Mouse (Mus musculus) Muller cell, postnatal 12 days (primary cell): ENCODE measurements around the gene Adamts20.
"Not testable (repeated sequence)": the region's sequence is repeated elsewhere in the genome, so short reads cannot be mapped to it uniquely, and the experiment has no call there.

ENCODE experiments used
- DNase-seq: peaks from one replicate; pipeline ENCODE4 v3.0.0-alpha.2; 2015; ENCODE audit errors: inconsistent ontology term

Adamts20 gene

DNA sequence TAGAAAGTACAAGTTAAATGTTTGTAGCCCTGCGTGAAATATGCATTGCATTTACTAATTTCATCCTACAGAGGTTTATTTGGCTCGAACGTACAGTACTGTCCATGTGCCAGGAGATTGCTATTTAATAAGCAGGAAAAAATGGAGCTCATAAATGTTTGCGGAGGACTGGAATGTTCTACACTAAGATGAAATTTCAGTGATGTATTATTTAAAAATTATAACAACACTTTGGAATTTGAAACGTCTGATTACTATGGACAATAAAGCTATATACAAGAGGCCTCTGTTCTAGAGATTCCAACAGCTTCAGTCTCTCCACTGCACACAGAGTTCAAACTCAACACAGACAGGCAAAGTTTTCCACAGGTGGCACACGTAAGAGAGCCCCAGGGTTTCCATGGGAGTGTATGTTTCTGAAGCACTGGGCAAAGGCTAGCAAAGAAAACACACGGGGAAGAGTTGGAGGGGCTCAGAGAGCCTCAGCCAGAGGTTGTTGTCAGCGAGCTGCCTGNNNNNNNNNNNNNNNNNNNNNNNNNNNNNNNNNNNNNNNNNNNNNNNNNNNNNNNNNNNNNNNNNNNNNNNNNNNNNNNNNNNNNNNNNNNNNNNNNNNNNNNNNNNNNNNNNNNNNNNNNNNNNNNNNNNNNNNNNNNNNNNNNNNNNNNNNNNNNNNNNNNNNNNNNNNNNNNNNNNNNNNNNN is 20.6 kb downstream of the Adamts20 start:
- peak; percentile 87 for DNase-seq

DNA sequence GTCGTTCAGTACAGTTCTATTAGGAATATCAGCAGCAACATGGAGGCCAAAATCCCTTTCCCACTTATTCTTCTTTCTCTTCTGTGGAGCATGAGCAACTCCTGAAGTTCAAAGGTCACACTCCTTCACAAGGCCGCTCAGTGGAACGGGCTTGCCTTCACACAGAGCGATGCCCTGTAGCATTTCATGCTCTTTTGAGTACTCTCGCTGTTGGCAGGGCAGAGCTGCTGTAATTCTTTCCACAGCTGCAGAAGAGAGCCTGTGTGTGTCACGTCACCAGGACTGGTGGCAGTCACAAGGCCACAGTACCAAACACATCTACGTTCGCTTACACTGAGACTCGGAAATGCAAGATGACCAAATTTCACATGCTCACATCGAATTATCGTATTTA is 21.2 kb downstream of the Adamts20 start:
- no peak for DNase-seq

GRCm38 (mm10) chr15:94443025-94443424 is 22.2 kb downstream of the Adamts20 start:
- DNase-seq: no peak

DNA sequence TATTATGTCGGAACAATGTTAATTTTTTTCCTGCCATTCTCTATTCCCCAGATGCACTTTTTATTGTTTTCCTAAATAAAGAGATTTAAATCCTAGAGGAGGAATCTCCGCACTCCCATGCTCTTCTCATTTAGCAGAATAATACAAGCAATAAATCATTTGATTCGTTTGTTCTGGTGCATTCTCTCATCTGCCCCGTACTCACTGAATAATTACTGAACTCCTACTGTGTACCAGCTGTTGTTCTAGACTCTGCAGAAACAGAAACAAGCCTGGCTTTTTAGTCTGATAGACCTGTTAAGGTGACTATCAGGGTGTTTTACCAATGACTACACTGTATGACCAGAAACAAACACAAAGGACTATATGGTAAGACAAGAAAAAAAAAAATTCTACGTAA is 29.7 kb downstream of the Adamts20 start:
- no peak for DNase-seq

- DNase-seq: peak; percentile 47
Measured at GRCm38 (mm10) chr15:94430681-94431405, 34.4 kb downstream of the Adamts20 start.

- no peak for DNase-seq
Measured at GRCm38 (mm10) chr15:94428726-94429125, 36.5 kb downstream of the Adamts20 start.

DNA sequence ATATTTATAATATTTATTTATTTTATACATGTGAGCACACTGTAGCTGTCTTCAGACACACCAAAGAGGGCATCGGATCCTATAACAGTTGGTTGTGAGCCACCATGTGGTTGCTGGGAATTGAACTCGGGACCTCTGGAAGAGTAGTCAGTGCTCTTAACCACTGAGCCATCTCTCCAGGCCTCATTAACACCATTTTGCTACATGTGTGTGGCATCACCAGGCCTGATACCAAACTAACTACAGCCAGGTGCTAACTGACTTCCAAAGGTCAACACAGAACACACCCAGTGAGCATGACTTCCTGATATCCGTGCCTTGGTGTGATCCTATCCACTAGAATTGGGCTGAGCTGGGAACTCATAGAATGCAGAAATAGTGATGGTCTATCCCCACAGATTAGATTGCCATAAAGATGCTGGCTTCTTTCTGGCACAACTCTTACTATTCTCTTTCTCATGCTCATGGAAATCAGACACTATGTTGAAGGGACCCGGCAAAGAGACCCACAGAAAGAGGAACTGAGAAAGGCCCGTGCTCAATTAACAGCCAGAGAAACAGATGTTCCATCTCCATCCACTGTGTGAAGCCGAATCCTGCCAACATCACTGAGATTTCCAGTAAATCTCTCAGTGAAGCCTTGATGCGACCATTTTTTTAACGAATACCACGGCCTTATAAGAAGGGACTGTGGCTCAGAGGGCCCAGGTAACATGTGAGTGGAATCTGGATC is 37.6 kb downstream of the Adamts20 start:
- no peak for DNase-seq

DNA sequence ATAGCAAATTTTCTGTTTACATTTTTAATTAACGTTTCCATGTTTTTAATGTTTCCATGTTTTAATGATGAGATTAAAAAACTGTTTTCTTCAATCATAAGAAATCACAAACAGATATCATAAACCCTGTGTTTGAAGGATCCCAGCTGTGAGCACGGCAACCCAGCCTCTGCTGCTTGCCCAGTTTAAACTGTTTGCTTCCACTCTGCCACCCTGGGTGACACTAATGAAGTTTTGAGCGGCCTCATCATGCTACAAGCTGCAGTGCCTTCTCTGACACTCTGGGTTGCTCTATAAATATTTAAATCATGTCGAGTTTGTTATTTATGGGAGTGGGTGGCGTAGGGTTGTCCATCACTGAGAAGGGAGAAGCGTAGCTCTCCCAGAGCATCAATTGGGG is 44.7 kb downstream of the Adamts20 start:
- no peak for DNase-seq

DNA sequence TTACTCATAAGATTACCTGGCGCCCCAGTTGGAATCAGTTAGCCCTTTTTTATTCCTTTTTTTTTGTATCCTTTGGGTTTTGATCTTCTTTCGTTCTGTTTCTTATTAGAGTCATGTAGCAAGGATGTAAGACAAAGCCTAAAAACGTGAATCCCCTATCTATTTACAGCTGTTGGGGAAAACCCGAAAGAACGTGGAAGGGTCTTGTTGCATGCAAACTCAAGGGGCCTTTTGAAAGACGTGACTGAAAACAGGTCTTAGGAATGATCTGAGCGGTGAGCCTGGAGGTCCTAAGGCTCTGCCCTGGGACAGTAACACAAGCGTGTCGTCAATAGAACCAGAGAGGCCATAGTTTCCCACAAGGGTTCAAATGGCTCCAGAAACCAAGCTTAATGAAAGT is 46.1 kb downstream of the Adamts20 start:
- no peak for DNase-seq

DNA sequence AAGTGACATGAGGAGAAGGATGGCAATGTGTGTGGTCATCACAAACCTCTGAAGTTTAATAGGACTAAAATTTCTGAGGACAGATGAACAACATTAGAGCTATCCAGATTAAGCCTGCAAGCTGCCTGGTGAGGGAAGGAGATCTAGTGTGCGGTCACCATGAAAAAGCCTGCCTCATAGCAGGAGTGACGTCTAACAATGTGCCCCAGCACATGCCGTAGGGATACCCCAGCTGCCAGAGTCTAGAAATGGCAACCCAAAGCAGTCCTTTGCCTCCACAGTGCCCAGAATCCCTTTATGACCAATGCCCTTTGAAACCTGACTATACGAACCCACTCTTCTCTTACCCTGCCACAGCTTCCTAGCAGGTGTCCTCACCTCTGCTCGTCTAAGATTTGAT is 46.8 kb downstream of the Adamts20 start:
- no peak for DNase-seq

- DNase-seq: no peak
Measured at GRCm38 (mm10) chr15:94417216-94418155, 47.7 kb downstream of the Adamts20 start.

- DNase-seq: no peak
Measured at GRCm38 (mm10) chr15:94409832-94410231, 55.4 kb downstream of the Adamts20 start.

GRCm38 (mm10) chr15:94406364-94406763 is 58.9 kb downstream of the Adamts20 start:
- DNase-seq: no peak

DNA sequence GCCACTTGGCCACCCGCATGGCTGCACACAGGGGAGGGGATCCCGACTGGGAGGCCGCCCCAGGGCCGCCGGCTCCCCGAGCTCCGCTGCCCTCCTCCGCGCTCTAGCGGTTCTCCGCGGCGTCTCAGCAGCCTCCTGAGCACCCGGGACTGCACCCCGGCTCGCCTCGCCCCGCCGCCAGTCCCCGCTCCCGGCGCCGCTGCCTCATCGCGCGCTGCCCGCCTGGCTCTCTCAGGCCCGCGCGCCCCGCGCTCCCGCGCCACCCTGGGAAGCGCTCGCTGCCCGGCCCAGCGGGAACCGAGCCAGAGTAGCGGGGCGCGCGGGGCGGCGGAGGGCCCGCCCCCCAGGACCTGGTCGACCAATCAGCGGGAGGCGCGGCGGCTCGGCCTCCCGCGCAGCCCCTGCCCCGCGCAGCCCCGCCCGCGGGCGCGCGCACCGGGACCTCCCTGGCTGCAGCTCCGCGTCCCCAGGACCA is 61.1 kb downstream of the Adamts20 start:
- peak; percentile 91 for DNase-seq

- DNase-seq: peak; percentile 36
Measured at GRCm38 (mm10) chr15:94403461-94404070, 61.7 kb downstream of the Adamts20 start.

GRCm38 (mm10) chr15:94403018-94403417 is 62.2 kb downstream of the Adamts20 start:
- no peak for DNase-seq

DNA sequence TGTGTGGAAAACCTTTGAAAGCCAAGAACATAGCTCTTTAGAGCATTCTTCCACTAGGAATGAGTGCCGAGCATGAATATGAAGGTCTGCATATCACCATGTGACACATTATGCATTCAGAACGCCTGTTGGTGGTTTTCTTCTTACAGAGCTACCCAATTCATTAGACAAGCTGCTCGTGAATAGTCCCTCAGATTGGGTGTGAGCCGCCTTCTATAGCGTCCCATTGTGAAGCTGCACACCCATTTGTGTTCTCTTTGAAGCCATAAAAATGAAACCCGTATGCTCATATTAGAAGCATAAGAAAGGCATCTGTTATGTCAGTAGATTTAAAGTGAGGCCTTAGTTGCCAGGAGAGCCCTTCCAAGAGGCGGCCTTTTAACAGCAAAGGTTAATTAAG is 72.5 kb downstream of the Adamts20 start:
- no peak for DNase-seq

DNA sequence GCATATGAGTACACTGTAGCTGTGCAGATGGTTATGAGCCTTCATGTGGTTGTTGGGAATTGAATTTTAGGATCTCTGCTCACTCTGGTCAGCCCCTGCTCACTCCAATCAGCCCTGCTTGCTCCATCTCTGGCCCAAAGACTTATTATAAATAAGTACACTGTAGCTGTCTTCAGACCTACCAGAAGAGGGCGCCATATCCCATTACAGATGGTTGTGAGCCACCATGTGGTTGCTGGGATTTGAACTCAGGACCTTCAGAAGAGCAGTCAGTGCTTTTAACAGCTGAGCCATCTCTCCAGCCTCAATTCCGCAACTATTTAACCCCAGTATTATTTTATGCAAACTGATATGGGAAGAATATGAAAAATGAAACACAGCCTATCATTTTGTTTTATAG is 75.1 kb downstream of the Adamts20 start:
- DNase-seq: not testable (repeated sequence)

- no peak for DNase-seq
Measured at GRCm38 (mm10) chr15:94379425-94379824, 85.8 kb downstream of the Adamts20 start.

GRCm38 (mm10) chr15:94372548-94372947 is 92.7 kb downstream of the Adamts20 start:
- peak; percentile 11 for DNase-seq

DNA sequence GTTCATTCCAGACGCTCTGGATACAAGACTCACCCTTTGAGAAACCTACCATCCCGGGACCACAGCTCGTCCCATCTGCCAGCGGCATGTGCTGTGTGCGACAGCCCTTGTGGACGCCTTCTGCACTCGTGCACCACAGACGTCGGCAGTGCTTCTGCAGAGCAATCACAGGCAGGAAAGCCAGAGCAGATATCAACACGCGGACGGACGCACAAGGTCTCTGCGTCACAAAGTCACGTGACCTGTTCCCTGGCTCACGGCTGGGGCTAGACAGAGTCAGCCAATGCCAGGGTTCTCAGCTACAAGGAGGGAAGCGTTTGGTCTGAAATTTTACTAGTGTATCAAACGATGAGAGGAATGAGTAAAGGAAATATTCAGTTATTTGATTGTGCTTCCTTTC is 116.2 kb downstream of the Adamts20 start:
- DNase-seq: no peak
